Mouse (Mus musculus) MEL (cell line): Measurements from ENCODE around the gene Ropn1. TPM values are rescaled to one million over a fixed set of nuclear protein-coding genes. Genes with fewer than 3 reads are reported as not detected.

ENCODE experiments used
- DNase-seq: peaks from one replicate; pipeline ENCODE4 v3.0.0; 2011; ENCODE audit warnings: low read depth, low spot score
- H3K27ac ChIP-seq: 2 replicates; pipeline ENCODE4 v1.5.1; 2012; ENCODE audit warnings: low read depth, mild to moderate bottlenecking, control low read depth, low read length, moderate library complexity; ENCODE audit not compliant: control insufficient read depth
- H3K27me3 ChIP-seq, 2 experiments: fragments of 150-350 bp in 1 of 2; sonication (generic) in 1 of 2; 2 replicates each; pipeline ENCODE4 v1.6.1; 2012; ENCODE audit warnings: low read length in 2 of 2, mild to moderate bottlenecking in 2 of 2, improper control_type of control experiment in 1 of 2, moderate library complexity in 1 of 2; ENCODE audit not compliant: insufficient read depth in 2 of 2, control insufficient read depth in 1 of 2
- H3K36me3 ChIP-seq, 2 experiments: 2 replicates each; pipeline ENCODE4 v1.6.1; 2012 to 2014; ENCODE audit warnings: low read length in 2 of 2, improper control_type of control experiment in 1 of 2, inconsistent platforms in 1 of 2, mild to moderate bottlenecking in 1 of 2; ENCODE audit not compliant: insufficient read depth in 2 of 2, control insufficient read depth in 1 of 2
- H3K4me1 ChIP-seq, 2 experiments: fragments of 150-350 bp in 1 of 2; sonication (generic) in 1 of 2; 2 replicates each; pipeline ENCODE4 v1.6.1; 2012; ENCODE audit warnings: low read length in 2 of 2, improper control_type of control experiment in 1 of 2, mild to moderate bottlenecking in 1 of 2; ENCODE audit not compliant: insufficient read depth in 2 of 2, control insufficient read depth in 1 of 2
- H3K4me3 ChIP-seq, 2 experiments: fragments of 150-350 bp in 1 of 2; sonication (generic) in 1 of 2; 2 replicates each; pipeline ENCODE4 v1.5.1; 2012; ENCODE audit warnings: low read depth in 2 of 2, low read length in 2 of 2, mild to moderate bottlenecking in 2 of 2, moderate library complexity in 2 of 2, control low read depth in 1 of 2, improper control_type of control experiment in 1 of 2; ENCODE audit not compliant: control insufficient read depth in 1 of 2, insufficient read depth in 1 of 2
- H3K79me2 ChIP-seq: 2 replicates; pipeline ENCODE4 v1.6.1; 2012; ENCODE audit warnings: mild to moderate bottlenecking, low read length, moderate library complexity; ENCODE audit not compliant: control insufficient read depth, poor library complexity, insufficient read depth
- H3K9ac ChIP-seq: 2 replicates; pipeline ENCODE4 v1.6.1; 2012; ENCODE audit warnings: low read depth, mild to moderate bottlenecking, control low read depth, low read length, moderate library complexity; ENCODE audit not compliant: control insufficient read depth, poor library complexity, severe bottlenecking
- H3K9me3 ChIP-seq: fragments of 150-350 bp; sonication (generic); replicated peaks from 2 replicates; pipeline ENCODE4 v1.6.1; 2012; ENCODE audit warnings: mild to moderate bottlenecking, low read length, improper control_type of control experiment, moderate library complexity; ENCODE audit not compliant: insufficient read depth
- CHD2 ChIP-seq: IDR thresholded peaks from 2 replicates; pipeline ENCODE4 v1.6.1; 2011; ENCODE audit warnings: low read length, improper control_type of control experiment
- CTCF ChIP-seq, 3 experiments: IDR thresholded peaks in 2 of 3; conservative IDR thresholded peaks in 1 of 3; 2 replicates each; pipeline ENCODE4 v1.5.1; 2011 to 2012; ENCODE audit warnings: low read length in 3 of 3, low read depth in 2 of 3, mild to moderate bottlenecking in 2 of 3, improper control_type of control experiment in 1 of 3, inconsistent platforms in 1 of 3, mixed read lengths in 1 of 3, moderate library complexity in 1 of 3; ENCODE audit not compliant: control insufficient read depth in 1 of 3, insufficient read depth in 1 of 3, poor library complexity in 1 of 3, severe bottlenecking in 1 of 3
- E2F4 ChIP-seq: IDR thresholded peaks from 2 replicates; pipeline ENCODE4 v1.6.1; 2011; ENCODE audit warnings: low read depth, low read length, improper control_type of control experiment, borderline replicate concordance
- ETS1 ChIP-seq: IDR thresholded peaks from 2 replicates; pipeline ENCODE4 v1.6.1; 2012; ENCODE audit warnings: low read depth, mild to moderate bottlenecking, inconsistent platforms, low read length, improper control_type of control experiment, moderate library complexity
- GABPA ChIP-seq: IDR thresholded peaks from 2 replicates; pipeline ENCODE4 v1.6.1; 2012; ENCODE audit warnings: low read depth, mild to moderate bottlenecking, inconsistent platforms, low read length, improper control_type of control experiment, moderate library complexity
- GATA1 ChIP-seq: IDR thresholded peaks from 2 replicates; pipeline ENCODE4 v1.6.1; 2011; ENCODE audit warnings: low read depth, low read length, improper control_type of control experiment
- HCFC1 ChIP-seq: IDR thresholded peaks from 2 replicates; pipeline ENCODE4 v1.6.1; 2012; ENCODE audit warnings: low read depth, mild to moderate bottlenecking, inconsistent platforms, low read length, improper control_type of control experiment, moderate library complexity
- JUND ChIP-seq: IDR thresholded peaks from 2 replicates; pipeline ENCODE4 v1.6.1; 2011; ENCODE audit warnings: low read depth, mild to moderate bottlenecking, improper control_type of control experiment, low read length
- MAFK ChIP-seq: IDR thresholded peaks from 2 replicates; pipeline ENCODE4 v1.6.1; 2011; ENCODE audit warnings: low read depth, mild to moderate bottlenecking, low read length, improper control_type of control experiment, borderline replicate concordance
- MAX ChIP-seq: IDR thresholded peaks from 2 replicates; pipeline ENCODE4 v1.6.1; 2011; ENCODE audit warnings: low read length, improper control_type of control experiment
- MAZ ChIP-seq: IDR thresholded peaks from 2 replicates; pipeline ENCODE4 v1.6.1; 2012; ENCODE audit warnings: low read depth, mild to moderate bottlenecking, inconsistent platforms, low read length, improper control_type of control experiment
- MEF2A ChIP-seq: IDR thresholded peaks from 2 replicates; pipeline ENCODE4 v1.6.1; 2014; ENCODE audit warnings: low read depth, mild to moderate bottlenecking, inconsistent platforms, low read length, improper control_type of control experiment; ENCODE audit not compliant: poor library complexity, insufficient replicate concordance, severe bottlenecking; ENCODE audit errors: extremely low read depth
- MYC ChIP-seq: IDR thresholded peaks from 2 replicates; pipeline ENCODE4 v1.6.1; 2011; ENCODE audit warnings: low read depth, mild to moderate bottlenecking, low read length, improper control_type of control experiment, moderate library complexity
- NELFE ChIP-seq: IDR thresholded peaks from 2 replicates; pipeline ENCODE4 v1.6.1; 2011; ENCODE audit warnings: low read depth, low read length, improper control_type of control experiment
- NRF1 ChIP-seq: IDR thresholded peaks from 2 replicates; pipeline ENCODE4 v1.6.1; 2014; ENCODE audit warnings: low read depth, mild to moderate bottlenecking, inconsistent platforms, low read length, improper control_type of control experiment, moderate library complexity; ENCODE audit not compliant: poor library complexity, insufficient read depth, severe bottlenecking
- POLR2AphosphoS5 ChIP-seq: IDR thresholded peaks from 2 replicates; pipeline ENCODE4 v1.6.1; 2012; ENCODE audit warnings: low read depth, borderline replicate concordance, mild to moderate bottlenecking, inconsistent platforms, low read length, moderate library complexity, mixed read lengths
- RAD21 ChIP-seq: IDR thresholded peaks from 2 replicates; pipeline ENCODE4 v1.6.1; 2011; ENCODE audit warnings: mild to moderate bottlenecking, low read depth, low read length, improper control_type of control experiment
- SIN3A ChIP-seq: IDR thresholded peaks from 2 replicates; pipeline ENCODE4 v1.6.1; 2012; ENCODE audit warnings: low read length, improper control_type of control experiment, inconsistent platforms
- SMC3 ChIP-seq: IDR thresholded peaks from 2 replicates; pipeline ENCODE4 v1.6.1; 2011; ENCODE audit warnings: low read depth, low read length, improper control_type of control experiment
- TAL1 ChIP-seq: IDR thresholded peaks from 2 replicates; pipeline ENCODE4 v1.6.1; 2012; ENCODE audit warnings: mild to moderate bottlenecking, inconsistent platforms, low read length, moderate library complexity, mixed read lengths
- TBP ChIP-seq: IDR thresholded peaks from 2 replicates; pipeline ENCODE4 v1.8.0; 2011; ENCODE audit warnings: low read depth, low read length, improper control_type of control experiment
- UBTF ChIP-seq: IDR thresholded peaks from 2 replicates; pipeline ENCODE4 v1.6.1; 2012; ENCODE audit warnings: low read depth, mild to moderate bottlenecking, inconsistent platforms, low read length, improper control_type of control experiment, moderate library complexity, borderline replicate concordance; ENCODE audit not compliant: insufficient read depth
- USF2 ChIP-seq, 2 experiments: IDR thresholded peaks; 2 replicates each; pipeline ENCODE4 v1.6.1; 2011 to 2012; ENCODE audit warnings: improper control_type of control experiment in 2 of 2, low read length in 2 of 2, borderline replicate concordance in 1 of 2, inconsistent platforms in 1 of 2, low read depth in 1 of 2, mild to moderate bottlenecking in 1 of 2; ENCODE audit not compliant: insufficient read depth in 1 of 2
- ZMIZ1 ChIP-seq: IDR thresholded peaks from 2 replicates; pipeline ENCODE4 v1.6.1; 2012; ENCODE audit warnings: low read depth, mild to moderate bottlenecking, inconsistent platforms, low read length, improper control_type of control experiment, moderate library complexity
- ZNF384 ChIP-seq: IDR thresholded peaks from 2 replicates; pipeline ENCODE4 v1.6.1; 2012; ENCODE audit warnings: low read depth, mild to moderate bottlenecking, inconsistent platforms, low read length, improper control_type of control experiment
- polyA plus RNA-seq, 2 experiments: library from polyadenylated mRNA; stranded (reverse) in 1 of 2; unstranded in 1 of 2; fragments of >175 nt in 1 of 2; fragments of >200 nt in 1 of 2; gene quantifications; 2 replicates each; pipeline versions ENCODE4 v1.2.1 to v1.2.4; 2012; ENCODE audit warnings: low replicate concordance in 2 of 2, low read depth in 1 of 2; ENCODE audit not compliant: insufficient read length in 2 of 2, insufficient read depth in 1 of 2, missing spikeins in 1 of 2
- total RNA-seq: library from RNA; depleted of rRNA; stranded (reverse); fragments of 300-350 nt; gene quantifications from 2 replicates; pipeline ENCODE4 v1.2.3, GENCODE M21; 2012

The Ropn1 gene
- total and polyA plus RNA-seq, 3 experiments, result not detected

DNA sequence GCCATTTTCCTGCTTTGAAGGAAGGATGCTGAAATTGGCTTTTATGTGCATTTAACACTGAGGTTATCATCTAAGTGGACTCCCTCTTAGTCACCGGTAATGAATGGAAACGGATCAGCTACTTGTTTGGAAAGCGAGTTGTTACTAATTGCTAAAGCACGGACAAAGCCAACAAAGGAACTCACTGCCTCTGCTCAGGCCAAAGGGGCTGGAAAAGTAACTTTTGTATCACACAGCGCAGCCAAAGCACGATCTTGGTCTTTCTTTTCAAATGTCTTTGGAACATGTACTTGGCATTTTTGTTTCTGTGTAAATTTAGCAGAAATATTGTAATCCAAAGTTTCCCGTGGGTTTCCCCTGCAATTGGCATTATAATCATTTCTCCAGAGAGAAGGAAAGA is 22.2 kb downstream of the Ropn1 start:
- Histone ChIP-seq H3K4me3 (no peak overlapping the region), H3K27ac (no peak overlapping the region), H3K27me3 (0 out of 4 replicates have a peak, but pooled peaks cover 0 to 2% of the 10 kb centered on the region in 2 experiments), H3K79me2 (no peaks in the 10 kb centered on the region), H3K4me1 (0 out of 4 replicates have a peak, but pooled peaks cover 0 to 3% of the 10 kb centered on the region in 2 experiments), H3K9me3 (no peaks in the 10 kb centered on the region), H3K36me3 (peaks cover 0 to 3% of the 10 kb centered on the region in 2 experiments; a peak in 1 of 4 replicates), H3K9ac (no peak overlapping the region)
- no peak for TF ChIP-seq E2F4
- TF ChIP-seq USF2 (IDR thresholded peaks at IDR 0.05; ENCODE audit: borderline replicate concordance in 1 of 2, insufficient read depth in 1 of 2, low read depth in 1 of 2, low read length in 2 of 2), result no peak
- no peak for TF ChIP-seq SIN3A
- no peak for TF ChIP-seq NELFE
- TF ChIP-seq MAFK, result no peak
- TF ChIP-seq GATA1, result no peak
- TF ChIP-seq GABPA, result no peak
- no peak for TF ChIP-seq TBP
- no peak for TF ChIP-seq ZNF384
- no peak for TF ChIP-seq RAD21
- TF ChIP-seq UBTF, result no peak
- no peak for TF ChIP-seq POLR2AphosphoS5
- no peak for TF ChIP-seq NRF1
- no peak for TF ChIP-seq SMC3
- TF ChIP-seq CTCF (IDR thresholded peaks at IDR 0.05 in 2 of 3, conservative IDR thresholded peaks at IDR 0.05 in 1 of 3; ENCODE audit: control insufficient read depth in 1 of 3, insufficient read depth in 1 of 3, low read depth in 2 of 3, low read length in 3 of 3, poor library complexity in 1 of 3, severe bottlenecking in 1 of 3), result no peak
- TF ChIP-seq HCFC1, result no peak
- TF ChIP-seq ZMIZ1, result no peak
- TF ChIP-seq JUND, result no peak
- no peak for TF ChIP-seq ETS1
- DNase-seq, result no peak

DNA sequence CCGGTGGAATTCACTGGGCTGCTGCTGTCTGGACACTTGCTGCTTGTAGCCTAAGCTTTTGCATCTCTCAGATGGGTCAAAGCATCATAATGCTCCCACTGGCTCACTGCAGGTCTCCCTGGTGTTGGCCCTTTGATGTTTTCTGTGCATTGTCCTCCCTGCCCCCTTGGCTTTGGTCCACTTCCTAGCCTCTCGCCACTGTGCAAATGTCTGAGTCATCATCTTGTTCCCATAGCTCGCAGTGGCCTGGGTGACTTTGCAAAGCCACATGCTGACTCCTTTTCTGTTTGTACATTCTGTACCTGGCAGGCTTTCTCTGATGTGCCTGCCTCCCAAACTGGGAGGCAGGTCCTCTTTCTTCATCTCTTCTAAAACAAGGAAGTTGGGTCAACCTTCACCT is 23.1 kb downstream of the Ropn1 start:
- no peak overlapping the region for H3K9ac ChIP-seq

More for the DNA sequence above, 23.1 kb downstream of the Ropn1 start:
- H3K4me3 ChIP-seq, result no peak overlapping the region
- TF ChIP-seq CHD2 (no peak), ZNF384 (no peak), GABPA (no peak), MEF2A (no peak), USF2 (IDR thresholded peaks at IDR 0.05; ENCODE audit: borderline replicate concordance in 1 of 2, insufficient read depth in 1 of 2, low read depth in 1 of 2, low read length in 2 of 2) (no peak), CTCF (IDR thresholded peaks at IDR 0.05 in 2 of 3, conservative IDR thresholded peaks at IDR 0.05 in 1 of 3; ENCODE audit: control insufficient read depth in 1 of 3, insufficient read depth in 1 of 3, low read depth in 2 of 3, low read length in 3 of 3, poor library complexity in 1 of 3, severe bottlenecking in 1 of 3) (no peak), SMC3 (no peak), NRF1 (no peak), ETS1 (no peak), MAX (no peak), MYC (no peak), UBTF (no peak), GATA1 (no peak), MAZ (no peak), TAL1 (no peak), MAFK (no peak), NELFE (no peak)
- TF ChIP-seq, all 39 proteins: peak for 0
- no peaks in the 10 kb centered on the region for H3K4me1 ChIP-seq
- H3K27me3 ChIP-seq, result 0 out of 4 replicates have a peak, but pooled peaks cover 0 to 2% of the 10 kb centered on the region in 2 experiments
- no peaks in the 10 kb centered on the region for H3K36me3 ChIP-seq
- no peak for DNase-seq
- no peaks in the 10 kb centered on the region for H3K9me3 ChIP-seq
- H3K79me2 ChIP-seq, result no peaks in the 10 kb centered on the region
- no peak overlapping the region for H3K27ac ChIP-seq
